Mouse (Mus musculus) central nervous system, embryonic 11.5 days (tissue): ENCODE measurements around the gene G2e3. TPM values are rescaled to one million over a fixed set of nuclear protein-coding genes. Genes with fewer than 3 reads are reported as not detected.

ENCODE experiments used
- polyA plus RNA-seq: library from polyadenylated mRNA; depleted of rRNA; stranded (reverse); fragments of >200 nt; gene quantifications from 2 replicates; pipeline ENCODE4 v1.2.3, GENCODE M21; 2012; rRNA removed

The G2e3 gene
- 21.5 and 33.6 TPM in 2 replicates for polyA plus RNA-seq

GRCm38 (mm10) chr12:51347988-51348697 is at the start of gene G2e3:
G2e3 (plus strand) TSS chr12:51348061.

DNA sequence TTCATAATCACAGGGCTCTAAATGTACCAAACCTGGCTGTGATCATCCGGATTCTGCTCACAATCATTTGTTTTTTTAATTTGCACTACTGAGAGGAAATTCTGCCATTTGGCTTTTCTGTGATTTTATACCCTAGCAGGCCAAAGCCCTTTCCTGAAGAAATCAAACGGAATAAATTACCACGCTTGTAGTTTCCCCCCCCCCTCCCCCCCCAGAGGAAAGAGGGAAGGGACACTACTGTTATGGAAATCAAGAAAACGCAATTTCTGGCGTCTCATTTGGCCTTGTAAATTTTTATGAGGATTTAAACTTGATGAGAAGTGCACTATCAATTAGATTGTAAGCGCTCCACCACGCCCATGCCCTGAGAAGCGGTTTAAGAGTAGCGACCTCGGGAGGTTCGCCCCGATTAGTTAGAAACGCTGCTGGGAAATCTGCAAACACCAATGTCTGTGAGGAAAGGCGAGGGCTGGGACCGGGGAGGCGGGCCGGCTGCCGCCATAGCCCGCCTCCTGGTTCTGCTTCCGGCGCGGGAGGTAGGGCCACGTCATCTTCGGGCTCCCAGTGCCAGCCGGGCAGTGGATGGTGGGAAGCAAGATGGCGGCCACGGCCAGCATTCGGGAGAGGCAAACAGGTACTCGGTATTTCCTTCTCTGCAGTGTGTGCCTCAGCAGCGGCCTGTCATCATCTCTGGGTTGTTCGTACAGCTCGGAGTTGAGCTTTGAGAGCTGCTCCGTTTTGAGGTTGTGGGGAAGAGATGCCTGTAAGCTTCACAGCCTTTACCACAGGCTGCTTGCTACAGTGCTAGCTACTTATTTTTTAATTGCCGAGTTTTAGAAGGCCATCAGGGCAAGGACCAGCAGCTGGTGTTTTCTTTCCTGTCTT is 29.4 kb downstream of the G2e3 start, which contains the start of gene Scfd1:
Gene Scfd1, plus strand, starts transcription at position 508 of the 885 bp plus-strand sequence.

Other genes with a start within 250 kb of the G2e3 start
- 29.9 and 45.2 TPM in 2 replicates for gene Scfd1, start 29.4 kb downstream of the G2e3 start, polyA plus RNA-seq
- gene Coch, start 245.3 kb downstream of the G2e3 start, polyA plus RNA-seq, result 2.8 and 3.4 TPM in 2 replicates